Mouse (Mus musculus) kidney, postnatal 14 days (tissue): ENCODE measurements around the gene Ccdc155.

Source experiments
- DNase-seq: peaks from one replicate; pipeline ENCODE4 v3.0.0; 2022; ENCODE audit warnings: mixed read lengths

Gene Ccdc155

DNA sequence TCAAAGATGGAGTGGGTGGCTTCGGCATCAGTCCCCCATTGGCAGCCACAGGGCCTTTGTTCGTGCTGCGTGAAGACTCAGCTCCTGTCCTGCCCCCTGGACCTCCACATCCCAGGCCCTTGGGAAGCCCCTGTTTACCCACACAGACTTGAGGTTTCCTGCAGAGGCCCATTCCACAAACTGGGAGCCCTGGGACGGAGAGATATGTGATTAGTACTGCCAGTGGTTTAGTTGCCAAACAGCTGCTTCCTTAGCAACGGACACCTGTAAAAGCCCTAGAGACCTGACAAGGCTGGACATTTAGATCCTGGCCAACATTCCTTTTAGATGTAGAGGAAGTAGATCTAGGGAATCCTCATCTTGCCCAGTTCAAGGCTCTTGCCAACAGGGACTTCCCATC lies 62.8 kb downstream of the Ccdc155 start:
- no peak for DNase-seq

DNA sequence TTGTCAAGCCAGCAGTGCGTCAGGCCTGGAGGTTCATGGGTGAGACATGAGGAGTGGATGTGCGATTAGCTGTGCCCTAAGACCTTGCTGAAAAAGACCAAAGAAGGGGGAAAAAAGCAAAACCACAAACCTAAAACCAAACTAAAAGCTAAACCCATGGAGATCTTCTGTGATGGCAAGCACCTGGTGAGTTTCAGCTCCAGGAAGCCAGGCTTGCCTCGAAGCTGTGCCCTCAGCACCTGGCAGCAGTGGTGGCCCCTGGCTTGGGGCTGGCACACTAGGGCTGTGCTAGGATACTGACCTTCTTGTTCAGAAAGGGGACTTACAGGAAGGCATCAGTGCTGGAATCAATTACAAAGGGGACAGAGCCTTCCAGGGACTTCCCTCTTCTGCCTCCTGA lies 63.4 kb downstream of the Ccdc155 start:
- no peak for DNase-seq

DNA sequence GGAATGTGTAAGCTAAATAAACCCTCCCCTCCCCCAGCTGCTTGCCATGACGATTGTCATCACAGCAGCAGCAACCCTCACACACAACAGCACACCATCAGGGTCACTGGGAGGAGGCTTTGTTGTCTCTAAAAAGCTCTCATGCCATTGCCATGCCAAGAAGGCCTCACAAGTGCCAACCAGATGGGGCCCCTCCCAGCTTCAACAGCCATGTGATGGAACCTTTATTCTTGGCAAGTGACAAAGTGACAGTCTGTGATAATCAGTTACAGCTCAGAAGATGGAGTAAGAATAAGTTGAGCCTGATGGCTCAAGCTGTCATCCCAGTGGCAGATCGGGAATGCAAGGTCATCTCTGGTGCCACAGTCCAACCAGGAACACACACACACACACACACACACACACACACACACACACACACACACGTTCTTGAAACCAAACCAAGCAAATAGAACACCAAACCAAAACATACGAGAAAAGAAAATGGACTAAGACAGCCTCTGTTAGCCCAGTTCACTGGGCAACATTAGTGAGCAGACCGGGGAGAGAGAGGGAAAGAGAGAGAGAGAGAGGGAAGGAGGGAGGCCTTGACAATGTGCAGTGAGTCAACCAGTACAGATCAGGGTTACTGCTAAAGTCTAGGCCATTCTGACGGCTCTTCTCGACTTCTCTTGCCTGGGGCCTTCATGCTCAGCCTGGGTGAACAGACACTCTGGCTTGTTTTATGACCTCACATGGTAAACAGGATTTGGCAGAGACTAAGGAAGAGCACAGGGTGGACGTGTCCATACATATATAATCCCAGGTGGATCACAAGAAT lies 64.6 kb downstream of the Ccdc155 start:
- DNase-seq, result no peak

DNA sequence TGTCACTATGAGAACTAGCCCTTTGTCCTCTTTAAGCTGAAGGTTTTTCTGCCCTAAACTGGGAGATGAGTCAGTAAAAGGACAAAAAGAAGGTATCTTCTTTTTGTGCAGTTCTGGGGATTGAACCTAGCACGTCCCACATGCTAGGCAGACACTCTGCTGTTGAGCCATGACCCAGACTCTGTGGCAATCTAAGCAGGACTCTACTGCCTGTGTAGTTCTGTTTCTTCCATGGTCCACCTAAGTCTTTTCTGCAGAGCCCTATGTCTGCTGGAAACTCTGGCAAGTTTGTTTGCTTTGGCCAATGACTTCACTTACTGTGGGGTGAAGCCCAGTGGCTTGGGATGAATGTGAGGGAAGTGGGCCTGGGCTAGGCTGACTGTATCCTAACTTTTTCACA lies 66.3 kb downstream of the Ccdc155 start:
- no peak for DNase-seq

DNA sequence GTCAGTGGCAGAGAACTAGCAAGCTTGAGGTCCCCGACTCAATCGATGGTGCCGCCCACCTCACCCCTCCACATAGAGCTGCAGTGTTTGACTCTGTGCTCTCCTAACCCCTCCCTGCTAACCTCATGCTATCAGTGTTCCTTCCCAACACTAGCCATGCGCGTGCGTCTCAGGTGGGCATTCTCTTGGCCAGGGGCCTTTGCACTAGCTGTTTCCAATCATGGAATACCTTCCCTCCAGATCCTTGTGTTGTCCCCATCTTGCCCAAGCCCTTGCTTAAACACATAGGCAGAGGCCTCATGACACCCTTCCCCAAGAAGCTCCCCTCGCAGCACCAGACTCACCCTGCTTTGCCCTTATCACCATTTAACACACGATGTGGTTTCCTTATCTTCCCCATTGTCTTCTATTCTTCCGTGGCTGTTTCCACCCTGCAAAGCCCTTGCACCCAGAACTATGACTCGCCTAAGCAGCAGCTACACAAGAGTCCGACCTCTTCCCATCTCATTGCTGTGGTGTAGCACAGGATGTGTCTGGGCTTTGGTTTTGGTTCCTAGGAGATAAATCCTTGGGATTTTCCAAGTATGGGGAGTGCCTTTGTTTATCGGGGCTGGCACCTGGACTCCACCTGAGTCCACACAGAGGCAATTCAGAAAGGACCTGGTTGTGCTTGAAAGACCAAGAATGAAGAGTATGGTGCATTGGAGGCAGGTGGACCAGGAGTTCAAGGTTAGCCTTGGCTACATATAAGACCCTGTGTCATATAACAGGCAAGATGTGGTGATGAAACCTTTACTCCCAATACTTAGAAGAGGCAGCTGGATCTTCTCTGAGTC lies 67.3 kb downstream of the Ccdc155 start:
- no peak for DNase-seq

DNA sequence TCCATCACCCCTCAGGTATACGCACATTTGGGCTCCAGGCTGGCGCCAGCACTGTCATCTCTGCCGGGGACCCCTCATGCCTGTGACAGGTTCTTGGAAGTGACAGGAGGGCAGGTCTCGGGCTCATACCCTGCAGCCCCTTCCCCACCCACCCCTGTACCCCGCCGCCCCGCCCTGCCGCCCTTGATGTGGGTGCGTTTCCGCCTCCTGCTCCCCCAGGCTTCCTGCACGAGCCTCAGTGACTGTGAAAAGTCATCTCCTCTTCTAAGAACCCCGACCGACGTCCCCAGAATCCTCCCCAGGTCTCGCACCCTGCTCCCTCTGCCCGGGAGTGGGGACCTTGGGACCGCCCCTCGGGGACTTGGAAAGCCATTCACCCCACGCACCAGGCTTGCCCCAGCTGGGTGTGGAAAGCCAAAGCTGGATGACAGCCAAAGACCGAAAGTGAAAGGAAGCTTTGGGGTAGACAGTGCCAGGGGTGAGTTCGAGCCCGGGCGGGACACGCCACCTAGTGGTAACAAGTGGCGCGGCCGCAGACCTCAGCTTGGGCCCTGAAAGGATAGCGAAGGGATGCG lies 68.6 kb downstream of the Ccdc155 start, which contains the start of the genes Gm45713 and Flt3l:
TSS of gene Gm45713 (minus strand) at position 239 of the 575 bp plus-strand sequence.
TSS of gene Flt3l (minus strand) at position 440 of the 575 bp plus-strand sequence.
- peak; percentile 94 for DNase-seq

DNA sequence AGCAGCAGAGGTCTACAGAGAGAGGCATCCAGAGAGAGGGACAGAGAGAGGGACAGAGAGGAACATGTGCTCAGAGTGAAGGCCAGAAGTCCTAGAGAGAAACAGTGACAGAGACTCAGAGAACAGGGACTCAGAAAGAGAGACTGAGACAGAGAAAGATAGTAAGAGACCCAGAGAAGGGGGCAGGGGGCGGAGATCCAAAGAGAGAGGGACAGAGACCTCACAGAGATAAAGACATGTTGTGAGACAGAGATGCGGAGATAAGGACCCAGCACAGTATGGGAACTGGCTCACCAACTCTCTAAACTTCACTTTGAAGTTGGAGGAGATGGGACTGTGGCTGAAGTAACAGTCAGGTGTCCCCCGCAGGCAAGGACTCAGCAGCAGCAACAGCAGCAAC lies 69.3 kb downstream of the Ccdc155 start:
- DNase-seq, result no peak

DNA sequence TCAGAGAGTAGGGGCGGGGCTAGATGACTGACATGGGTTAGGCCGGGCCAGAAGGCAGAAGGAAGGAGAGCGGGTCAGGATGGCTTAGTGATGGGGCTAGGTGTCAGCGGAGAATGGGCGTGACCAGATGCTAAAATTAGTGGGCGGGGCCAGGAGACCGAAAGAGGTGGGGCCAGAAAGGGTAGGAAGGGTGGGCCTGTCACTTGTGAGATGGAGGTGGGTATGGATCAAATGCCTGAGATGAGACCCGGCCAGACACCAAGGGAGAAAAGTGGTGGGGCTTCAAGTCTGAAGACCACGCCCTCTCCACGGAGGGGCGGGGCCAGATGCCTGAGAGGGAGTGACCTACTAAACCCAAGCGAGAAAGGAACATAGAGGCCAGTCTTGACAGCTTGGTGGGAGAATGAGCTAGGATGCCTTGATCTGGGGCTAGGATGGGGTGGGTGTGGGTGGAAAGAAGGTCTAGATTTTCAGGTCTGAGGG lies 70.1 kb downstream of the Ccdc155 start:
- no peak for DNase-seq
